Mouse (Mus musculus): ENCODE results near the gene Elmo1.

Elmo1 gene

DNA sequence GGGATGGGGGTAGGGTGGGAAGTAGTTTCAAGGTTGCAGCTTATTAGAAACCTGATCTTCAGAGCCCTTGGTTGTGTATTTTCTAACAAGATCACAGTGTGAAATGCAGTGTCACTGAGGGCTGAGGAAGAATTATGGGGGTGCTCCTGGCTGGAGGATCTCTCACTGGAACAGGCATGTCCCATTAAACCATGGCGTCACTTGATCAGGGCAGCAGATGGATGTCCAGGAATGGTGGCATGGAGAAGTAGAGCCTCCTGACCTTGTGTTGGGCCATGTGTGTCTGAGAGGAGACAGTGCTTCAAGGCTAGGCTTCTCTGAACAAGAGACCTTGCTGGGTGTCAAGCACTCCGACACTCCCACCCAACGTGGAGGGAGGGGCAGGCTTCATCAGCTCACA lies 431.1 kb downstream of the Elmo1 start:
- DNase-seq (ENCODE audit: low read depth, low spot score): no peak

DNA sequence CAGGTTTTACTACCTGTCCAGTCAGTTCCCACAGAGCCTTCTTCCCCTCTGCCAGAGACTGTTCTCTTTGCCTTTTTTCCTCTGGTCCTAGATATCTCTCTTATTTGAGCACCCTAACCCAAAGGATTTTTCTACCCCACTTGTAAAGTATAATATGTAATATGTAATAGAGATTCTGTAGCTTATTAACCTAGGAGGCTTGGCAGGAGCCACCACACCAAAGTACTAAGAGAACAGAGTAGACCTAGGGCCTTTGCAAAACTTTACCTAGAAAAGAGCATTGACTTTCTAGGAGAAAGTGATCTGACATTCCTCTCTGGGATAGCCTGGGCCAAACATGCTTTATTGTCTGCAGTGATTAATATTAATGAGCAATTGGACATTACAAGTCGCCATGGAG lies 433.3 kb downstream of the Elmo1 start:
- no peak for DNase-seq (ENCODE audit: low read depth, low spot score)

DNA sequence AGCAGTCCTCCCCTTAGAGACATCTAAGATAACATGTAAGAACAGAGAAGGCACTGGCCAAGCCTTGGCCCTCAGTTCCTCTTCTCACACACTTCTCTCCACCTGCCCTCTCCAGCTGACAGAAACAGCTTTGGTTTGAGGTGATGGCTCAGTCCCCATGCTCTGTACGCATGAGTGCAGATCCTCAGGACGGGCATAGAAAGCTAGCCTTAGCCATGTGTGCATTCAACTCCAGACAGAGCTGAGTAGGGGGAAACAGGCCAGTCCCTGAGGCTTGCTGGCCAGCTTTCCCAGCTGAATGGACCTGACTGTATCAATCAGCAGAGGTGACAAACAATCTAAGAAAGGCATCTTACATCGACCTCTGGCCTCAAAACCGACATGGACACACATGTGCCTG lies 435.4 kb downstream of the Elmo1 start:
- no peak for DNase-seq (ENCODE audit: low read depth, low spot score)

DNA sequence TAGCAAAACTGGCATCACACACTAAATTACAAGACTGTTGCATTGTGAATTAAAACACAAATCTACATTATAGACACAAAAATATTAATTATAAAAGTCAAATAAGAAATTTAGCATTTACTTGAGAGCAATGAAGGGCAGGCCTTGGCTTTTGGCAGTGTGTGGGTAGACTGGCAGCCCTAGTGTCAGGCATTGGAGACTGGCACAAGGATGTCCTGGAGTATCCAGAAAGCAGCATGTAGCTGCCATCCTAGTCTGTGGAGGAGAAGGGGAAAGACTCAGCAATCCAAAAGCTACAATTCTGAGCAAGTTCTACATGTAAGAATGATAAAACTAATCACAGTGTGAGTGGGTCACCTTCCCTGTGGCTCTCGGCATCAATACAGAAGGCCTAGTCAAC lies 446.7 kb downstream of the Elmo1 start:
- DNase-seq (ENCODE audit: low read depth, low spot score): no peak

DNA sequence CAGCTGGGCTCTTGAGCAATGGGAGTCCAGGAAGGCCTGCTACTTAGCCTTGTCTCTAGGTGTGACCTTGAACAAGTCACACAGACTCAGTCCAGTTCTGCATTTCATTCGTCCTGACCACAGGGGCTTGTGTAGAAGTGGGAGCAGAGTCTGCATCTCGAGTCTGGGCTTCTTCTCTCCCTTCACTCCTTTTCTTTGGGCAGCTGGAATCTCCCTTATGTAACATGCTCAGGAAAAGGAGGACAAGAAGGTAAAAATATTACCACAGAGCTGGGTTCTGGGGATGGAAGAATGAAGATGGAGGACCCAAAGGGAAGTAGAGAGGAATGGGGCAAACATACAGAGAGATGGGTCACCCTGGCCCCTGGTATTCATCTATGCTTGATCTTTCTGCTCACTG lies 447.1 kb downstream of the Elmo1 start:
- no peak for DNase-seq (ENCODE audit: low read depth, low spot score)

DNA sequence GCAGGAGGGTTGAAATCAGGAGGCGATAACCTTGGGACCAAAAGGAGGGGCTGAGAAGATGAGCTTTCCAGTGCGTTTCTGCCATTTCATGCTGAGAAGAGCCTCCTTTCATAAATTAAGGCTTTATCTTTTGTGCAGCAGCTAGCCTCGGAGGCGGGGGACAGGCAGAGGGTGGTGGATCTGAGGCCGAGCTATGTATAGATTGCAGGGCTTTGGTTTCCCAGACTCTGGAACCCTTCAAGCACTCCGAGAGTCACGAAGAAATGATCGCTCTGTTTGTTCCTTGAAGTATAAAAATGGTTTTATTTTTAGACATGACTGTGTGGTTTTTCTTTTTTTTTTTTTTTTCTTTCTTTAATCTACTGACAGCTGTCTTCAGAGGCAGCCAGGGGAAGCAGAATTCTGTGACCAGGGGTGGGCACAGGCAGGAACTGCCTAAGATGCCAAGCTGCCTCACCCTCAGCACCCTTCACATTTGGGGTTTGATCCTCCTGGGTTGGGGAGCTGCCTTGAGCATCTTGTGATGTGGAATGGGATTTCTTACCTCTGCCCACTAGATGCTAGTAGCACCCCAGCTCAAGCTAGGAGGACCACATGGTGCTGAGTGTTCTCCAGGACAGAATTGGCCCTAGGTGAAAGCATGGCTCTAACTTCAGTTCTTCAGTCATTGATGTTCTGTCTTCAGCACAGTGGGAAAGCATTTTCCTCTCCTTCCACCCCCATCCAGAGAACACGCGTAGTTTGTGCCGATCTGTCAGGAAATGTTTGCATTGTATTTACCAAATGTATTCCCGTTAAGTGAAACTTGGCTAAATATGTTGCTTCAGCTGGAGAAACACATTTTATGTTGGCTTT lies 448.0 kb downstream of the Elmo1 start:
- DNase-seq (ENCODE audit: low read depth, low spot score): no peak

DNA sequence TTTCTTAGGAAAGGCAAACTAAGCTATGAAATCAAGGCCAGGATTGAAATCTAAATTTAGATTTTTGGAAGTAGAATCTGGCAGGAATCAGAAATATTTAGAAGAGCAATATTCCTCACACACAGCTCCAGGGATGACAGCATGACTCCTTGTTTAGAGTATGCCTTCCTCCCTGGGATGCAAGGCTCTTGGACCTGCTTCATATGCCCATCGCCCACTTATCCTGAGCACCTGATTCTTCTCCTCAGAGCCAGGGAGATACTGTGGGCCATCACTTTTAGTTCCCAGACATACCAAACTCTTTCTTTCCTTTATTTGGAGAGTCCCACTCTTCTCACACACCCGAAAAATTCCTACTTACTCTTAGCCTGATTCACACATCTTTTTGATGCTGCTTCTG lies 449.2 kb downstream of the Elmo1 start:
- no peak for DNase-seq (ENCODE audit: low read depth, low spot score)

DNA sequence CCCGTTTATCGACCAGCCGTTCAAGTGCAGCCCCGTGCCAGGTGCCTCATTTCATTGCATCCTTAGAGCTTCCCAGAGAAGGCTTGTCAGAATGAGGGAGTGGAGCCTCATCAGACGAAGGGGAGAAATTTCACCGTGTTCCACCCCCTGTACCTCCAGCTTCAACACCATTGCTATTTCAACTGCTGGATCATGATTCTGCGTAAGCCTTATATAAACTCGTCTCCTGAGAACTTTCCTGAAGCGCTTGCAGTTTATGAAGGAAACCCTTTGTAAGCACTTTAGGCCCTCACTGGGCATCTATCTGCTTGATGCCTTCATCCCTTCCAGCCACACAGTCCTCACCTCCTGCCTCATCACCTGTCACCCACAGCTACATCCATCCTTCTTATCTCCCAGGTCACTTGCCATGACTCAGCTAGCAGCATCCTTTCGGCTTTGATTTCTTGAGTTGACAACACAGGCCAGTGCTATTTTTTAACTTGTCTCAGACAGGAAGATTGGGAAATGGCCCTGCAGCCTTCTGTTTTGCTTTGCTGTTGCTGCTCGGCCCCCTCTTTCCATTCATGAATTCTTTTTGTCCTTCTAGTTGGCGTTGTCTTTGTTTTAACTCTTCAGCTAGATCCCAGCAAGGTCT lies 456.3 kb downstream of the Elmo1 start:
- DNase-seq (ENCODE audit: low read depth, low spot score): peak; percentile 6

DNA sequence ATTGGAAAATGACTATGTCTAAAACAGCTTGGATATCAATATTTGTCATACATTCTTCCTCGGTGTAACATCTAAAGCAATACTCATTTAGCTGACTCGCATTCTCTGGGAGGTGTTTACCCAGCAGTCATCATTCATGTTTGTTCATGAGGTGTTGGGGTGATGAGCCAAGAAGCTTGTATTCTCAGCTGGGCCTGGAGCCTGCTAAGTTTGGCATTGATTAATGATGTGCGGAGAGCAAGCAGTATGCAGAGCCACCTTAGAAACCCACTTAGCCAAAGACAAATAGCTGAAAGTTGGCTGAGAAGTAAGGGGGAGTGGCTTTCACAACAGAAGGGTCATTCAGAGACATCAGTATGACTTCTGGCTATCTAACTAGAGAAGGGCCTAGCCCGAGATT lies 459.6 kb downstream of the Elmo1 start:
- peak; percentile 9 for DNase-seq (ENCODE audit: low read depth, low spot score)

DNA sequence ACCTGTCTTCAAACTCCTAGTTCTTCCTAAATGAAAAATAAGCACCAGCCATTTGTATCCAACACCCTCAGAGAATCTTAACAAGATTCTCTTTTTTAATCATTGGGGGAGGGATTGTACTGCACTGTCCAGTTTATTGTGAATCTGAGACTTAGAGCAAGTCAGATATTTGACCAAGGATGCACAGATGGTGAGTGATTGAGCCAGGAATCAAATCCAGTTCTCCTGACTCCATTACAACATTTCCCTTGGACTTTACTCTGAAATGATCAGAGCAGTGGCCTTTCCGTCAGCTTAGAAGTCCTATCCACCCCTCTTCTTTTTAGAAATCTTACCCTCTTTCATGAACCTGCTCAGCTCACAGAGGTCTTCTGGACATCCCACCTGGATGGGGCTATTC lies 461.2 kb downstream of the Elmo1 start:
- DNase-seq (ENCODE audit: low read depth, low spot score): no peak

DNA sequence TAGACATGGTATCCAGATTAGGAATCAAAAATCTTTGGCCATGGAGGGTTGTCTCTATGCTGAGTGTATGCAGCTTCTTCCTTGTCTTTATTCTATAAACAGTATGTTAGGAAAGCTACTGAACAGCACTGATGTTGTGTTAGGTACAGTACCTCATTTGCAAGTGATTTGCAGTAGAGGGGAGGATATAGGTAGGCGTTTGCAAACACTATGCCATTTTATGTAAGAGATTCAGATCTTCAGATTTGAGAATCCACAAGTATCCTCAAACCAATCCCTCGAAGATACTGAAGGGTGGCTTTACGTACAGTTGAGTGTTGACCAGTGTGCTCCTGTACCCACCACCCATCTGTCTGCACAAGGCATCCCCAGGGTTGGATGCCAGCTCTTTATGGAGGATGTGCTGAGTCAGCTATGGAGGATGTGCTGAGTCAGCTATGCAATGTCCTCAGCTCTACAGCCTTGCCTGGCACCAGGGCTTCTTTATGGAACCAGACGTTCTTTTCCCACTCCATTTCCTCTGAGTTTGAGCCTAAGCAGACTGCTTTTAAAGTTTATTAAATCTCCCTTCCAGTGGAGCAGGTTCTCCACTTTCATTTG lies 465.6 kb downstream of the Elmo1 start:
- DNase-seq (ENCODE audit: low read depth, low spot score): no peak

DNA sequence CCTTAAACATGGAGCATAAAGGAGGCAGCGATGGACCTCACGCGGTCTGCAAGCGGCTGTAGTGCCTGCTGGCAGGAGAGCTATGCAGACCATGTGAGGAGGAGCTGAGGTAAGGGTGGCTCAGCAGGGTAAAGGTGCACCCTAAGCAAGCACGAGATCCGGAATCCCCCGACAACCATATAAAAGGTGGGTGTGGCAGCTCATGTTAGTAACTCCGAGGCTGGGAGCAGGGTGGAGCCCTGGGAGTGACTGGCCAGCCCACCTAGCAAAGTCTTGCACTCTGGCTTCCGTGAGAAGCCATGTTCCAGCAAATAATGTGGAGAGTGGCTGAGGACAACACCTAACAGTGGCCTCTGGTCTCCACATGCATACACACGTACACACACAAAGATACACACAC lies 466.3 kb downstream of the Elmo1 start:
- DNase-seq (ENCODE audit: low read depth, low spot score): no peak

DNA sequence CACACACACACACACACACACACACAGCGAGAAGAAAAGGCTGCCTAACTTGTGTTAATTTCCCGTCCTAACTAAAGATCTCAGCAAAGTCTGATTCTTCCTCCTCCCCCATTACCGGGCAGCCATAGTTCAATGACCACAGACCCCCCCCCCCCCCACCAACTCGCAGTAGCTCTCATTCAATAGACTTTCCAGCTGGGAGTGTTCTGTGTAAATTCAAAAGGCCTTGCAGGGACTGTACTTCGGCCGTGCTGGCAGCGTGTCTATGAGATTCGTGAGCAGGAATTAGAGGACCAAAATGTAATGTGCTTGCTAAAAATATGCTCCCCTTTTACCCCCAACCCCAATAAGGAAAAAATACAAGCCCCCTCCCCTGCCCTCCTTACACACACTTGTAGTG lies 466.8 kb downstream of the Elmo1 start:
- DNase-seq (ENCODE audit: low read depth, low spot score): no peak

DNA sequence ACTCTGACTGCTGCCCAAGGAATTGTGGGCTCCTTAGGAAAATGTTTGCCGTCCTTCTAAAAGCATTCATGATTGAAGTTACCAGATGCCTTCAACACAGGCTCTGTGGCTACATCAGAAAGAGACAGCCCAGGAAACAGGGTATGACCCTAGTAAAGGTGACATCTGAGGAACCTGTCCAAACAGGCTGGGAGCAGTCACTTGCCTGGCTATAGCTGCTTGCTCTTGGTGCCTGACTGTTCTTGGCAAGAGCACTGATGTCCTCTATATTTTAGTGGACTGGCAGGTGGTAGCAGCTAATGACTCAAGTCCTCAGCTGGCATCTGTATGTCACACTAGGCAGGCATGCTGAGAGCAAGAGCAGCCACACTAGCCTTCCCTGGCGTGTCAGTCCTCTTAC lies 468.0 kb downstream of the Elmo1 start:
- no peak for DNase-seq (ENCODE audit: low read depth, low spot score)

DNA sequence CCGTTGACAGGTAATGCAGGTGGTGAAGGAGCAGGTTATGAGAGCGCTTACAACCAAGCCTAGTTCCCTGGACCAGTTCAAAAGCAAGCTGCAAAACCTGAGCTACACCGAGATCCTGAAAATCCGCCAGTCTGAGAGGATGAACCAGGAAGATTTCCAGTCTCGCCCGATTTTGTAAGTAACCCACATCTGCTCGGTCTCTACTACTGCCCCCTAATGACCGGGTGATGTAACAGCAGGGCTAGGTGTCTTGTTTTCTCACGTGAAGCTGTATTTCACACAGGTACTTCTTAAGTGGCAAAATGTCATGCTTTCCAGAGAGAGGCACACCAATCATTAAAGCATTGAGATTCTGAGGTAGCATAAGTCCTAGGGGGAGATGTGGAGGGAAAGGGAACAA lies 474.0 kb downstream of the Elmo1 start:
- no peak for DNase-seq (ENCODE audit: low read depth, low spot score)

DNA sequence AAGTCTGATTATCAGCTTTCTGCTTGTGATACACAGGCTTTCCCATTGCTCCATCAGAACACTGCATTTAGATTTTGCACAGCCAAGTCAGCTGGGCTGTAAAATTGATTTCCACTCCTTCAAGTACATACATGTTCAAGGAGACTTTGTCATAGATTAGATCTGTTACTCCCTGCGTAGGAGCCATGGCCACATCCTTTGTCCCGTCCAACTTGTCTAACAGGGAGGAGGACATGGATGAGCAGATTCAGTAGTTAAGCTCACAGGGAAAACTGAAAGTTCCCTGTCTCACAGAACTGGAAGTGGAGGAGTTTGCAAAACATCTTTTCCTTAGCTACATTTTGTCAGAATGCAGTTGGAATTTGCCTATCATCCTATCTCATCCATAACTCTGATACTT lies 484.8 kb downstream of the Elmo1 start:
- DNase-seq (ENCODE audit: low read depth, low spot score): no peak

DNA sequence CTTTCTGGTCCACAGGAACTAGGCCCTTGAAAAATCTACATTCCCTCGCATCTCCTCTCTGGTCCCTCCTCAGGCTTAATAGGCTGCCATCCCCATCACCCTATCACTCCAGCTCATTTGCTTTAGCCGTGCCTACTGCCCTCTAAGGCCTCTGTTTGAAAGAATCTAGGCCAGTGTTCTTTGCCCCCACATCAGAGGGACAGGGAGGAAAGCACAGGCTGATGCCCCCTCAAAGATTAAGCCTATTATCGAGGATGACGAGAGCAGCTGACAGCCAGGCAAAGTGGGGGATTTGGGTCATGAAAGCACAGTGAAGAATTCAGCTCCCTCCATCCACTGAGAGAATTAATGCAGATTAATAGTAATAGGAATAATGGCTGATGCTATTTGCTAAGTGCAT lies 495.5 kb downstream of the Elmo1 start:
- DNase-seq (ENCODE audit: low read depth, low spot score): no peak

DNA sequence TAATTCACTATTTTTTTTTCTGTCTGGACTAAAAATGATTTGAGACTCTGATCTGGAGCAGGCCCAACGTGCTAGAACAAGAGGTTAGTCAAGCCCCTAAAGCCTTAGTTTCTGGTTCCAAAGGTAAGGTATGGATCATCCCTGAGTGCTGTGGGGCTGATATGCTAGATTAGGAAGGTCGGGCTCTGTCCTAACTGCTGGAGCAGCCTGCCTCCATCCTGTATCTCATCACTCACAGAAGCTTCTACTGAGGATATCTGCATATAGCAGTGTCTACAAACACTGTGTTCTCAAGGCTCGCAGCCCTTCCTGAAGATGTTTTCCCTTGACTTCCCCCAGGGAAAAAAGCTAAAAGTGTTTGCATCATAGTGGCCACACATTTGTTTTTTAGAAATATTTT lies 496.1 kb downstream of the Elmo1 start:
- no peak for DNase-seq (ENCODE audit: low read depth, low spot score)

DNA sequence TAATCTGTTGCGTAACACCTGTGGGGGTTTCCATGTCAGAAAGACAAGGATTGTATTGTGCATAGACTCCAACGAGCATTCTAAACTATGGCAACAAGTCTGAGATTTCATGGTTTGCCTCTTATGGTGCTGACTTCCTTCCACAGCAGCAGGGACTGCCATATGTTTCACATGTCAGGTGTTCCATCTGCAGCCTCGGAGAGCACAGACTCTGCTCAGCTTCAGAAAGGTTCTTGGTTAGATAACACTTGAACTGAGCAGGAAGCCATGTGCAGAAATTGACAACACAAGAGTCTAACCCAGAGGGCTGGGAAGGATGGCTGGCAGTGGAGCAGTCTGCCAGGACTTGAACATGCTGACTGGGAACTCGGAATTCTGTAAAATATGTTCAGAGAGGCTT lies 500.6 kb downstream of the Elmo1 start:
- no peak for DNase-seq (ENCODE audit: low read depth, low spot score)

DNA sequence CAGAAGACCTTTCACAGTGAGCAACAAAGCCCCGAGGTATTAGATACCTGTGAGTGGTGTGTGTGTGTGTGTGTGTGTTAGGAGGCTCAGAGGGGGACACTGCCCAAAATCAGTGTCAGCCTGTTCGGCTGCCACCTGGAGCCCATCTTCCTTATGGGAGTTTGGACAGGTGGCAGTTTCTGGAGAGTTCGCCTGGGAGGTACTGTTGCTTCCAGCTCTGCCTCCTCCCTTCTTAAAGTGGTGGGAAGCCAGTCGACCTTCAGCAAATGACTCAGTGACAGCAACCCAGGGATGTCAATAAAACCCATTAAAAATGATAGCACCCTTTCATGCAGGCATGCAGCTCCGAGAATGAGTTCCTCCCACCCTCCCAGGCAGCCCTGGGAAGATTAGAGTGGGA lies 506.9 kb downstream of the Elmo1 start:
- DNase-seq (ENCODE audit: low read depth, low spot score): no peak

DNA sequence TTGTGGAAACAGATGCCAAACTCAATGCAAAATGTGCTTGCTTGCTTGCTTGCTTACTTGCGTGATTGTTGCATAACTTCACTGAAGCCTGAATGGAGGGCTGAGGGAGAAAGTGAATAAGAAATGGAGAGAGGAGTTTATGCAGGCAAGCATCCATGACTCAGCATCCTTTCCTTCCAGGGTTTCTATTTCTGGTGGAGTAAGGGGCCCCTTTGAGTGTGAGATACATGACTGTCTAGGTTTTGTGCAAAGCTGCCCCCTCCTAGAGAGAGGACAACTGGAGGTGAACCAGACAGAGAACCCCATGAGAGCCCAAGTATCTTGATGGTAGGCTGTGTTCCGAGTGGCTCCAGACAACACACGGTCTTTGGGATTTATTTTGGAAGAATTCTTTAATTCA lies 508.2 kb downstream of the Elmo1 start:
- peak; percentile 53 for DNase-seq (ENCODE audit: low read depth, low spot score)

DNA sequence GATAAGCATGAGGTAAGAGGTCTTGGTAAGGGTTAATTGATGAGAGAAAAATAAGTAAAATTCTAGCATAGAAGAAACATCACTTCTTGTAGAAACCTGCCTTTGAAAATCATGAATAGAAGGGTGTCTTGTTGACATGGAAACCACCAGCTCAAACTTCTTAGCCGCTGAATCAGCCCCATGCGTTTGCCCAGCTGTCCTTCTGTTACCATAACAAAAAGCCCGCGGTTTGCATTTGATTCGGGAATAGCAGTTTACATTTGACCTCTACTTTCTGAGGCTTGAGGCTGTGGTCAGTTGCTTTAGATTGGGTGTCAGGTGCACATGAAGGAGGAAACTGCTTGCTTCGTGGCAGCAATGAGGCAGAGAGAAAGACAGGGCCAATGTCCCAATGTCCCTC lies 509.9 kb downstream of the Elmo1 start:
- DNase-seq (ENCODE audit: low read depth, low spot score): no peak

DNA sequence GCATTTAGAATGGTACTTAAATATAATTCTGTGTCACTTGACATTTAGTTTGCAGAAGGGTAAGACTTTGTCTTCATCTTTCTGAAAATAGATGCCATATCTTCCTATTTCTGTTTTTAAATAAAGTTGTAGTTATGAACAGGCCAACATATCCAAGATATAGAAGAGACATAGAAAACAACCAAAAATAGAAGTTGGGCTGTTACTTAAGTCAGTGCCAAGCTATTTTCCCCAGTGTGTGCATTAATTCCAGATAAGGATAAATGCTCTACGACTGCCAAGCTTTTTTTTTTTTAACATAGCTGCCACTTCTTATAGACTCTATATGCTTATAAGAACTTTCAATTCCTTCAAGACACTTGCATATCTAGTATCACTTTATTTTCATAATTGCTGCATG lies 511.0 kb downstream of the Elmo1 start:
- no peak for DNase-seq (ENCODE audit: low read depth, low spot score)

Measured in 3T3-L1 (cell line).